Mouse (Mus musculus): ENCODE results near the gene Slc16a1.

GRCm38 (mm10) chr3:104659758-104660157 lies 21.3 kb downstream of the Slc16a1 start:
- TF ChIP-seq CTCF (IDR thresholded peaks at IDR 0.05; ENCODE audit: borderline replicate concordance, control insufficient read depth, extremely low read depth, insufficient read depth, low read length, poor library complexity) (no peak), POLR2A (IDR thresholded peaks at IDR 0.05; ENCODE audit: control insufficient read depth, extremely low read depth, insufficient read depth, low read length, poor library complexity) (no peak)

All from thymus, adult 2 months (tissue).